Mouse (Mus musculus) frontal cortex, postnatal 36 days (tissue): ENCODE data around the gene Tmem200b.

Source experiments
- DNase-seq, 2 experiments: peaks; one replicate each; pipeline ENCODE4 v3.0.0; 2022; ENCODE audit warnings: low spot score in 2 of 2

Gene Tmem200b

GRCm38 (mm10) chr4:131910237-131910994, 11.2 kb upstream of the Tmem200b start:
- DNase-seq = no peak

- no peak for DNase-seq
These were observed 10.1 kb upstream of the Tmem200b start for GRCm38 (mm10) chr4:131911521-131911920.

GRCm38 (mm10) chr4:131913526-131913925, 8.0 kb upstream of the Tmem200b start:
- no peak for DNase-seq

- no peak for DNase-seq
These were observed 7.4 kb upstream of the Tmem200b start for GRCm38 (mm10) chr4:131914046-131914643.

- no peak for DNase-seq
These were observed 6.6 kb upstream of the Tmem200b start for GRCm38 (mm10) chr4:131914891-131915469.

- no peak for DNase-seq
These were observed 5.7 kb upstream of the Tmem200b start for GRCm38 (mm10) chr4:131915821-131916328.

- DNase-seq = peak; percentile 66 to 80
These were observed 5.1 kb upstream of the Tmem200b start for GRCm38 (mm10) chr4:131916425-131916824.

GRCm38 (mm10) chr4:131917010-131917555, 4.5 kb upstream of the Tmem200b start:
- no peak for DNase-seq

- DNase-seq = no peak
These were observed 3.5 kb upstream of the Tmem200b start for GRCm38 (mm10) chr4:131918026-131918533.

GRCm38 (mm10) chr4:131918711-131919500, 2.7 kb upstream of the Tmem200b start:
- DNase-seq = no peak

- DNase-seq = no peak
These were observed 1.9 kb upstream of the Tmem200b start for GRCm38 (mm10) chr4:131919506-131920140.

- DNase-seq = no peak
These were observed 1.4 kb upstream of the Tmem200b start for GRCm38 (mm10) chr4:131920141-131920594.

- DNase-seq = peak in 1 of 2 experiments; percentile 53
These were observed 798 bp upstream of the Tmem200b start for GRCm38 (mm10) chr4:131920595-131921351.

- DNase-seq = no peak
These were observed 833 bp downstream of the Tmem200b start for GRCm38 (mm10) chr4:131922404-131922803.

GRCm38 (mm10) chr4:131924096-131924810, 2.7 kb downstream of the Tmem200b start:
- no peak for DNase-seq

- no peak for DNase-seq
These were observed 7.6 kb downstream of the Tmem200b start for GRCm38 (mm10) chr4:131929146-131929545.

- no peak for DNase-seq
These were observed 17.9 kb downstream of the Tmem200b start for GRCm38 (mm10) chr4:131939459-131939858.

GRCm38 (mm10) chr4:131940846-131941245, 19.3 kb downstream of the Tmem200b start:
- DNase-seq = peak in 1 of 2 experiments; percentile 20

GRCm38 (mm10) chr4:131947848-131948247, 26.3 kb downstream of the Tmem200b start:
- DNase-seq = no peak
